ENCODE assay signal across 10 mouse cellular contexts in genomic region chr4:155837404-155838010, GRCm38 (mm10). TPM values are rescaled to one million over a fixed set of nuclear protein-coding genes. Genes with fewer than 3 reads are reported as not detected.
DNase-seq lines count a peak whose midpoint lies in the region; ATAC-seq and TF ChIP-seq lines count a peak whose summit lies in the region.
"Had no signal": no experiment of that assay in that cellular context is flagged by ENCODE, and none has a peak within 500 bp of the region (broad histone marks: within the 10 kb centered on the region; RNA-seq: fewer than 3 reads in every experiment).

No protein-coding gene starts in this region.

- WGBS in heart, adult 2 months = 11% methylated on average over 11 of the region's 11 CpGs
- WGBS in kidney, postnatal 0 days = 52% methylated on average over 11 of the region's 11 CpGs
- 86% methylated on average over 11 of the region's 11 CpGs for WGBS in midbrain, embryonic 11.5 days
- WGBS in forebrain, embryonic 14.5 days = 85% methylated on average over 11 of the region's 11 CpGs

- no peak overlapping the region; the same call in 1 of the 2 replicates for H3K9ac ChIP-seq in heart, adult 2 months (ENCODE audit: low read depth, low read length)
- H3K9ac ChIP-seq in kidney, postnatal 0 days (ENCODE audit: low read depth, low read length) = no peak overlapping the region
- H3K9ac ChIP-seq in midbrain, embryonic 11.5 days (ENCODE audit: low read length) = no peak overlapping the region
- H3K9ac ChIP-seq in forebrain, embryonic 14.5 days (ENCODE audit: low read length) = no peak overlapping the region
- H3K9ac ChIP-seq: hindbrain, embryonic 12.5 days had no signal

- no peaks in the 10 kb centered on the region for H3K9me3 ChIP-seq in kidney, postnatal 0 days (replicated peaks; ENCODE audit: low read length)
- no peaks in the 10 kb centered on the region for H3K9me3 ChIP-seq in midbrain, embryonic 11.5 days (ENCODE audit: control insufficient read depth, low read length)
- no peaks in the 10 kb centered on the region for H3K9me3 ChIP-seq in forebrain, embryonic 14.5 days (replicated peaks; ENCODE audit: control insufficient read depth, low read length)
- H3K9me3 ChIP-seq: hindbrain, embryonic 12.5 days had no signal

- H3K36me3 ChIP-seq in heart, adult 2 months (ENCODE audit: control insufficient read depth, insufficient read depth, low read length) = peaks cover 2% of the 10 kb centered on the region; the same call in 1 of the 2 replicates
- peaks cover 2% of the 10 kb centered on the region; the same call in 1 of the 2 replicates for H3K36me3 ChIP-seq in kidney, postnatal 0 days (ENCODE audit: insufficient read depth, low read length)
- peaks cover 3% of the 10 kb centered on the region; the same call in 1 of the 2 replicates for H3K36me3 ChIP-seq in midbrain, embryonic 11.5 days (ENCODE audit: control insufficient read depth, insufficient read depth, low read length)
- peaks cover 17% of the 10 kb centered on the region for H3K36me3 ChIP-seq in forebrain, embryonic 14.5 days (ENCODE audit: control insufficient read depth, insufficient read depth, low read length)

- H3K4me1 ChIP-seq in heart, adult 2 months (ENCODE audit: control insufficient read depth, insufficient read depth, low read length) = peaks cover 23% of the 10 kb centered on the region
- H3K4me1 ChIP-seq in kidney, postnatal 0 days (replicated peaks; ENCODE audit: insufficient read depth, low read length) = peaks cover 18% of the 10 kb centered on the region
- peaks cover 23% of the 10 kb centered on the region for H3K4me1 ChIP-seq in midbrain, embryonic 11.5 days (ENCODE audit: control insufficient read depth, insufficient read depth, low read length)
- H3K4me1 ChIP-seq in forebrain, embryonic 14.5 days (ENCODE audit: control insufficient read depth, insufficient read depth, low read length) = peaks cover 19% of the 10 kb centered on the region

- no peak overlapping the region for H3K4me3 ChIP-seq in heart, adult 2 months
- no peak overlapping the region for H3K4me3 ChIP-seq in kidney, postnatal 0 days (replicated peaks; ENCODE audit: low read depth, low read length)
- no peak overlapping the region for H3K4me3 ChIP-seq in midbrain, embryonic 11.5 days (ENCODE audit: low read depth, low read length)
- H3K4me3 ChIP-seq in forebrain, embryonic 14.5 days (ENCODE audit: low read depth, low read length) = no peak overlapping the region
- H3K4me3 ChIP-seq: hindbrain, embryonic 12.5 days had no signal

- DNase-seq in adrenal gland, adult (ENCODE audit: inconsistent age in 2 of 2, low spot score in 1 of 2) = peak; percentile 36 to 56
- no peak for DNase-seq in adrenal gland, postnatal 14 days
- peak; percentile 67 to 81 for DNase-seq in heart, adult 2 months
- no peak for DNase-seq in kidney, postnatal 0 days (ENCODE audit: low spot score)
- no peak for DNase-seq in midbrain, embryonic 11.5 days (ENCODE audit: low spot score, missing footprints)
- DNase-seq in forebrain, embryonic 14.5 days (ENCODE audit: low spot score) = no peak
- no peak for DNase-seq in cerebellum, adult 9-10 months
- DNase-seq: thymus, postnatal 25 days had no signal

- TF ChIP-seq EP300 in heart, adult 2 months (IDR thresholded peaks at IDR 0.05; ENCODE audit: insufficient read depth, low read depth, low read length) = no peak

- H3K79me2 ChIP-seq in heart, adult 2 months (replicated peaks; ENCODE audit: control insufficient read depth, insufficient read depth, low read length) = no peaks in the 10 kb centered on the region

- no peak overlapping the region for H3K4me2 ChIP-seq in kidney, postnatal 0 days (ENCODE audit: low read length)
- H3K4me2 ChIP-seq in midbrain, embryonic 11.5 days = no peak overlapping the region
- H3K4me2 ChIP-seq in forebrain, embryonic 14.5 days (ENCODE audit: low read length) = no peak overlapping the region
- H3K4me2 ChIP-seq: hindbrain, embryonic 12.5 days had no signal

- no peaks in the 10 kb centered on the region for H3K27me3 ChIP-seq in heart, adult 2 months (ENCODE audit: control insufficient read depth, insufficient read depth, low read length)
- no peaks in the 10 kb centered on the region for H3K27me3 ChIP-seq in kidney, postnatal 0 days (ENCODE audit: insufficient read depth, low read length)
- peaks cover 7% of the 10 kb centered on the region; the same call in 1 of the 2 replicates for H3K27me3 ChIP-seq in midbrain, embryonic 11.5 days (ENCODE audit: control insufficient read depth, insufficient read depth, low read length)
- H3K27me3 ChIP-seq in forebrain, embryonic 14.5 days (replicated peaks; ENCODE audit: control insufficient read depth, insufficient read depth, low read length) = 0 out of 2 replicates have a peak, but pooled peaks cover 3% of the 10 kb centered on the region

- TF ChIP-seq POLR2A in heart, adult 2 months (IDR thresholded peaks at IDR 0.05; ENCODE audit: insufficient read depth, low read depth, low read length) = no peak

- intact Hi-C loops in heart, adult 2 months (cut with DNase I) = no loop called here

- TF ChIP-seq CTCF in heart, adult 2 months (IDR thresholded peaks at IDR 0.05) = no peak
- TF ChIP-seq CTCF in kidney, postnatal 0 days (IDR thresholded peaks at IDR 0.05; ENCODE audit: low read depth) = no peak

- no peak for ATAC-seq in kidney, postnatal 0 days (replicated peaks; ENCODE audit: low FRiP score, low read depth)
- peak; percentile 24 for ATAC-seq in megakaryocyte progenitor cell, adult 5-6 weeks (replicated peaks; ENCODE audit: poor library complexity)
- ATAC-seq in midbrain, embryonic 11.5 days (ENCODE audit: low FRiP score) = no peak
- ATAC-seq in forebrain, embryonic 14.5 days = no peak

- peak overlapping the region; percentile 84 for H3K27ac ChIP-seq in heart, adult 2 months
- peak overlapping the region; percentile 91 for H3K27ac ChIP-seq in kidney, postnatal 0 days
- no peak overlapping the region for H3K27ac ChIP-seq in midbrain, embryonic 11.5 days (ENCODE audit: low read depth, low read length)
- H3K27ac ChIP-seq in forebrain, embryonic 14.5 days (ENCODE audit: low read depth, low read length) = no peak overlapping the region
- H3K27ac ChIP-seq: hindbrain, embryonic 12.5 days had no signal

RNA-seq across cellular contexts. Expression of gene Mxra8, which starts 2.0 kb away (rescaled TPM):
- 40.6 and 44.3 TPM in 2 replicates for total RNA-seq in adrenal gland, postnatal 14 days (2021)
- 10 to 100 TPM; 26.7 to 31.9 TPM for total RNA-seq in heart, adult 2 months (2021)
- polyA plus RNA-seq in heart, adult 2 months (2012; rRNA removed) = 84.7 and 118 TPM in 2 replicates
- polyA plus RNA-seq in kidney, postnatal 0 days (2015; fragmentation: Nextera tagmentation; extraction: Ambion mirVana) = 100 and 111 TPM in 2 replicates
- not detected in 2 replicates for total RNA-seq in megakaryocyte progenitor cell, adult 5-6 weeks (2015)
- total RNA-seq in megakaryocyte progenitor cell, adult 5-6 weeks (2017) = not detected in 2 replicates
- polyA plus RNA-seq in midbrain, embryonic 11.5 days (2014; fragmentation: Nextera tagmentation; extraction: Ambion mirVana) = 37.7 and 41.9 TPM in 2 replicates
- 15.6 and 22.1 TPM in 2 replicates for polyA plus RNA-seq in forebrain, embryonic 14.5 days (2014; fragmentation: Nextera tagmentation; extraction: Ambion mirVana)

RNA-seq across cellular contexts. Expression of gene Aurkaip1, which starts 6.4 kb away (rescaled TPM):
- 136 and 148 TPM in 2 replicates for total RNA-seq in adrenal gland, postnatal 14 days (2021)
- total RNA-seq in heart, adult 2 months (2021) = 100 to 1,000 TPM in 1 of 2 experiments, 10 to 100 TPM in 1; 99.2 to 117 TPM
- polyA plus RNA-seq in heart, adult 2 months (2012; rRNA removed) = 106 and 125 TPM in 2 replicates
- 169 and 171 TPM in 2 replicates for polyA plus RNA-seq in kidney, postnatal 0 days (2015; fragmentation: Nextera tagmentation; extraction: Ambion mirVana)
- 107 and 111 TPM in 2 replicates for total RNA-seq in megakaryocyte progenitor cell, adult 5-6 weeks (2015)
- total RNA-seq in megakaryocyte progenitor cell, adult 5-6 weeks (2017) = 128 and 137 TPM in 2 replicates
- 113 and 128 TPM in 2 replicates for polyA plus RNA-seq in midbrain, embryonic 11.5 days (2014; fragmentation: Nextera tagmentation; extraction: Ambion mirVana)
- 120 and 135 TPM in 2 replicates for polyA plus RNA-seq in forebrain, embryonic 14.5 days (2014; fragmentation: Nextera tagmentation; extraction: Ambion mirVana)

RNA-seq across cellular contexts. Expression of gene Dvl1, which starts 9.7 kb away (rescaled TPM):
- total RNA-seq in adrenal gland, postnatal 14 days (2021) = 54.8 and 66.4 TPM in 2 replicates
- total RNA-seq in heart, adult 2 months (2021) = 10 to 100 TPM; 46.3 to 47.3 TPM
- polyA plus RNA-seq in heart, adult 2 months (2012; rRNA removed) = 62.7 and 64.7 TPM in 2 replicates
- 9.9 and 16.6 TPM in 2 replicates for polyA plus RNA-seq in kidney, postnatal 0 days (2015; fragmentation: Nextera tagmentation; extraction: Ambion mirVana)
- total RNA-seq in megakaryocyte progenitor cell, adult 5-6 weeks (2015) = 9.6 and 9.9 TPM in 2 replicates
- 12.8 and 13.0 TPM in 2 replicates for total RNA-seq in megakaryocyte progenitor cell, adult 5-6 weeks (2017)
- 8.6 and 10.7 TPM in 2 replicates for polyA plus RNA-seq in midbrain, embryonic 11.5 days (2014; fragmentation: Nextera tagmentation; extraction: Ambion mirVana)
- 10.8 and 12.4 TPM in 2 replicates for polyA plus RNA-seq in forebrain, embryonic 14.5 days (2014; fragmentation: Nextera tagmentation; extraction: Ambion mirVana)

RNA-seq across cellular contexts. Expression of gene Ccnl2, which starts 25.2 kb away (rescaled TPM):
- total RNA-seq in adrenal gland, postnatal 14 days (2021) = 106 and 112 TPM in 2 replicates
- 10 to 100 TPM; 26.6 to 27.4 TPM for total RNA-seq in heart, adult 2 months (2021)
- 46.0 and 69.4 TPM in 2 replicates for polyA plus RNA-seq in heart, adult 2 months (2012; rRNA removed)
- 103 and 109 TPM in 2 replicates for polyA plus RNA-seq in kidney, postnatal 0 days (2015; fragmentation: Nextera tagmentation; extraction: Ambion mirVana)
- 54.0 and 63.6 TPM in 2 replicates for total RNA-seq in megakaryocyte progenitor cell, adult 5-6 weeks (2015)
- 80.8 and 88.0 TPM in 2 replicates for total RNA-seq in megakaryocyte progenitor cell, adult 5-6 weeks (2017)
- 146 and 157 TPM in 2 replicates for polyA plus RNA-seq in midbrain, embryonic 11.5 days (2014; fragmentation: Nextera tagmentation; extraction: Ambion mirVana)
- 119 and 144 TPM in 2 replicates for polyA plus RNA-seq in forebrain, embryonic 14.5 days (2014; fragmentation: Nextera tagmentation; extraction: Ambion mirVana)

RNA-seq across cellular contexts. Expression of gene Tas1r3, which starts 25.7 kb away (rescaled TPM):
- total RNA-seq in adrenal gland, postnatal 14 days (2021) = 0.19 and 0.56 TPM in 2 replicates
- under 1 TPM; 0.13 to 0.16 TPM for total RNA-seq in heart, adult 2 months (2021)
- 0.32 and 0.35 TPM in 2 replicates for polyA plus RNA-seq in heart, adult 2 months (2012; rRNA removed)
- 0.18 TPM in 2 replicates for polyA plus RNA-seq in kidney, postnatal 0 days (2015; fragmentation: Nextera tagmentation; extraction: Ambion mirVana)
- total RNA-seq in megakaryocyte progenitor cell, adult 5-6 weeks (2015) = 0.07 and 0.10 TPM in 2 replicates
- total RNA-seq in megakaryocyte progenitor cell, adult 5-6 weeks (2017) = 0.17 TPM in 2 replicates
- polyA plus RNA-seq in midbrain, embryonic 11.5 days (2014; fragmentation: Nextera tagmentation; extraction: Ambion mirVana) = 0.34 and 0.59 TPM in 2 replicates
- polyA plus RNA-seq in forebrain, embryonic 14.5 days (2014; fragmentation: Nextera tagmentation; extraction: Ambion mirVana) = 0.46 and 0.61 TPM in 2 replicates

Comparison
In these comparisons a context has a peak if more than half of its experiments do, and no peak if none do; other contexts are left out.
1. DNase-seq: peak in adrenal gland, adult (2 of 2) and heart, adult 2 months (2 of 2); none in adrenal gland, postnatal 14 days (single experiment), kidney, postnatal 0 days (single experiment), midbrain, embryonic 11.5 days (single experiment), forebrain, embryonic 14.5 days (single experiment) and cerebellum, adult 9-10 months (single experiment).
2. H3K27ac ChIP-seq: peak in heart, adult 2 months (single experiment) and kidney, postnatal 0 days (single experiment); none in midbrain, embryonic 11.5 days (single experiment) and forebrain, embryonic 14.5 days (single experiment).